Mouse (Mus musculus) small intestine, adult 2 months (tissue): ENCODE data around the gene Coa4.

Experiments used
- CTCF ChIP-seq: fragments of 200-500 bp; IDR thresholded peaks from 2 replicates; pipeline ENCODE4 v1.5.1; 2012; ENCODE audit warnings: low read depth, mild to moderate bottlenecking, control low read depth, inconsistent platforms, low read length, moderate library complexity, mixed read lengths; ENCODE audit not compliant: insufficient replicate concordance, insufficient read length; ENCODE audit errors: extremely low read depth
- POLR2A ChIP-seq: fragments of 200-500 bp; IDR thresholded peaks from 2 replicates; pipeline ENCODE4 v1.6.1; 2012; ENCODE audit warnings: low read depth, mild to moderate bottlenecking, control low read depth, inconsistent platforms, low read length, moderate library complexity

GRCm38 (mm10) chr7:100530766-100531165 is 6.1 kb upstream of the Coa4 start:
- no peak for TF ChIP-seq POLR2A
- TF ChIP-seq CTCF, result no peak
